Mouse (Mus musculus): Measurements from ENCODE around the gene Ndufs2.

GRCm38 (mm10) chr1:171229750-171230149 lies 21.4 kb downstream of the Ndufs2 start:
- no peak for TF ChIP-seq CTCF (IDR thresholded peaks at IDR 0.05; ENCODE audit: control insufficient read depth, insufficient read depth, insufficient read length)
- no peak for TF ChIP-seq MYOG (IDR thresholded peaks at IDR 0.05; ENCODE audit: control insufficient read depth, extremely low read depth, insufficient read length)
- no peak for TF ChIP-seq FOSL1 (IDR thresholded peaks at IDR 0.05; ENCODE audit: insufficient read depth, low read length, poor library complexity, severe bottlenecking)
- no peak for TF ChIP-seq USF1 (IDR thresholded peaks at IDR 0.05; ENCODE audit: low read depth)
- no peak for TF ChIP-seq MAX (IDR thresholded peaks at IDR 0.05)
- no peak for TF ChIP-seq CEBPB (IDR thresholded peaks at IDR 0.05; ENCODE audit: low read depth)

Measured in C2C12 (cell line).